In genomic region chr17:31331920-31332319, GRCm38 (mm10) we compare ENCODE assay signal across 28 mouse cellular contexts. TPM values are rescaled to one million over a fixed set of nuclear protein-coding genes. Genes with fewer than 3 reads are reported as not detected.
DNase-seq lines count a peak whose midpoint lies in the region; ATAC-seq and TF ChIP-seq lines count a peak whose summit lies in the region.
"Had no signal": no experiment of that assay in that cellular context is flagged by ENCODE, and none has a peak within 500 bp of the region (broad histone marks: within the 10 kb centered on the region; RNA-seq: fewer than 3 reads in every experiment).

No protein-coding gene starts in this region.

- no peak overlapping the region for H3K9ac ChIP-seq in liver, adult 2 months (ENCODE audit: low read depth, low read length)
- no peak overlapping the region for H3K9ac ChIP-seq in kidney, embryonic 16.5 days (replicated peaks; ENCODE audit: low read length)
- H3K9ac ChIP-seq: forebrain, embryonic 12.5 days; forebrain, postnatal 0 days; heart, embryonic 15.5 days; intestine, embryonic 15.5 days; limb, embryonic 15.5 days; midbrain, embryonic 13.5 days had no signal

- no peaks in the 10 kb centered on the region for H3K79me2 ChIP-seq in liver, adult 2 months (ENCODE audit: control insufficient read depth, insufficient read depth, low read length)

- no peak overlapping the region for H3K4me3 ChIP-seq in liver, adult 2 months (ENCODE audit: insufficient read depth, low read depth, low read length)
- H3K4me3 ChIP-seq in kidney, embryonic 16.5 days (ENCODE audit: low read length): no peak overlapping the region
- H3K4me3 ChIP-seq: erythroblast, embryonic 14.5 days; forebrain, embryonic 12.5 days; heart, embryonic 10.5 days; heart, embryonic 15.5 days; intestine, embryonic 15.5 days; limb, embryonic 15.5 days; midbrain, embryonic 13.5 days had no signal

- peak; percentile 36; the same call in 1 of the 2 replicates for ATAC-seq in kidney, embryonic 16.5 days (ENCODE audit: low FRiP score, low TSS enrichment)
- ATAC-seq: activated CD4-positive, CD25-positive, alpha-beta regulatory T cell, adult 4 months; forebrain, postnatal 0 days; hindbrain, embryonic 16.5 days; intestine, embryonic 15.5 days; midbrain, embryonic 13.5 days had no signal

- no peak for TF ChIP-seq CTCF in liver, adult 2 months (IDR thresholded peaks at IDR 0.05; ENCODE audit: low read depth, low read length)

- no peak for TF ChIP-seq POLR2A in liver, adult 2 months (IDR thresholded peaks at IDR 0.05; ENCODE audit: extremely low read depth, insufficient read depth, low read length)

- no peaks in the 10 kb centered on the region for H3K27me3 ChIP-seq in liver, adult 2 months (ENCODE audit: control insufficient read depth, insufficient read depth, low read length)
- H3K27me3 ChIP-seq in kidney, embryonic 16.5 days (ENCODE audit: insufficient read depth, low read length): no peaks in the 10 kb centered on the region
- H3K27me3 ChIP-seq: forebrain, embryonic 12.5 days; heart, embryonic 15.5 days; intestine, embryonic 15.5 days; limb, embryonic 15.5 days; midbrain, embryonic 13.5 days had no signal

- H3K4me2 ChIP-seq in kidney, embryonic 16.5 days (replicated peaks; ENCODE audit: low read depth, low read length): no peak overlapping the region
- H3K4me2 ChIP-seq: forebrain, embryonic 12.5 days; heart, embryonic 15.5 days; intestine, embryonic 15.5 days; limb, embryonic 15.5 days; midbrain, embryonic 13.5 days had no signal

- H3K27ac ChIP-seq in liver, adult 2 months (replicated peaks; ENCODE audit: insufficient read depth, low read depth, low read length): peak overlapping the region; percentile 65
- H3K27ac ChIP-seq in kidney, embryonic 16.5 days (ENCODE audit: low read length): 0 out of 2 replicates have a peak overlapping the region, but pooled peaks have one; percentile 33
- H3K27ac ChIP-seq: forebrain, embryonic 12.5 days; heart, embryonic 10.5 days; heart, embryonic 15.5 days; intestine, embryonic 15.5 days; limb, embryonic 15.5 days; macrophage; midbrain, embryonic 13.5 days had no signal

- no peaks in the 10 kb centered on the region for H3K36me3 ChIP-seq in liver, adult 2 months (ENCODE audit: control insufficient read depth, insufficient read depth, low read length)
- no peaks in the 10 kb centered on the region for H3K36me3 ChIP-seq in kidney, embryonic 16.5 days (ENCODE audit: insufficient read depth, low read length)
- H3K36me3 ChIP-seq: forebrain, embryonic 12.5 days; heart, embryonic 10.5 days; heart, embryonic 15.5 days; intestine, embryonic 15.5 days; limb, embryonic 15.5 days had no signal

- DNase-seq in liver, adult 2 months (ENCODE audit: extremely low read depth, low read depth, low spot score): peak; percentile 100
- DNase-seq in liver (no peak), adipocyte (ENCODE audit: low spot score) (peak; percentile 7)
- DNase-seq in kidney, postnatal 36 days: peak; percentile 67 to 71
- no peak for DNase-seq in gastrocnemius, postnatal 36 days
- no peak for DNase-seq in gastrocnemius, postnatal 10 days
- DNase-seq in layer of hippocampus, adult 9-11 months: no peak
- DNase-seq: adrenal gland, adult 8-10 months; cerebellum, adult 11 months; cerebellum, adult 9-11 months; forebrain, postnatal 0 days; gastrocnemius, postnatal 14 days; heart, adult 11 months; left cerebral cortex, postnatal 4 days; lung, adult 2 months; lung, postnatal 10 days had no signal

- intact Hi-C loops in gastrocnemius, postnatal 36 days (cut with DNase I): loop anchor here (5.0 kb wide), 1 partner anchor 160 kb away; no protein-coding TSS in a partner anchor

- H3K4me1 ChIP-seq in liver, adult 2 months (ENCODE audit: control insufficient read depth, insufficient read depth, low read length): peaks cover 3% of the 10 kb centered on the region; the same call in 1 of the 2 replicates
- H3K4me1 ChIP-seq in kidney, embryonic 16.5 days (ENCODE audit: insufficient read depth, low read length): peaks cover 11% of the 10 kb centered on the region
- H3K4me1 ChIP-seq: heart, embryonic 15.5 days; intestine, embryonic 15.5 days; limb, embryonic 15.5 days had no signal

- WGBS in liver, adult 2 months: 6% methylated on average over 3 of the region's 3 CpGs
- WGBS in kidney, embryonic 16.5 days: 52% methylated on average over 3 of the region's 3 CpGs

- no peaks in the 10 kb centered on the region for H3K9me3 ChIP-seq in kidney, embryonic 16.5 days (ENCODE audit: low read length)
- H3K9me3 ChIP-seq: forebrain, embryonic 12.5 days; heart, embryonic 10.5 days; heart, embryonic 15.5 days; intestine, embryonic 15.5 days; limb, embryonic 15.5 days; midbrain, embryonic 13.5 days had no signal

RNA-seq across cellular contexts. Expression of gene Slc37a1, which starts 45.3 kb away (rescaled TPM):
- total RNA-seq in liver, adult 2 months (2014; rRNA removed): 1.4 and 3.6 TPM in 2 replicates
- polyA plus RNA-seq in liver, adult 2 months (2012; rRNA removed): 1.8 and 4.7 TPM in 2 replicates
- 2.8 and 3.0 TPM in 2 replicates for polyA plus RNA-seq in kidney, embryonic 16.5 days (2015; fragmentation: Nextera tagmentation; extraction: Ambion mirVana)
- total RNA-seq in gastrocnemius, postnatal 36 days (2021): 1 to 10 TPM; 3.3 to 3.6 TPM
- total RNA-seq in gastrocnemius, postnatal 10 days (2021): 1 to 10 TPM; 2.4 to 2.6 TPM

RNA-seq across cellular contexts. Expression of gene Pde9a, which starts 54.1 kb away (rescaled TPM):
- 9.1 and 12.6 TPM in 2 replicates for total RNA-seq in liver, adult 2 months (2014; rRNA removed)
- 51.1 and 66.9 TPM in 2 replicates for polyA plus RNA-seq in liver, adult 2 months (2012; rRNA removed)
- polyA plus RNA-seq in kidney, embryonic 16.5 days (2015; fragmentation: Nextera tagmentation; extraction: Ambion mirVana): 34.9 and 36.5 TPM in 2 replicates
- 1 to 10 TPM; 1.5 to 2.5 TPM for total RNA-seq in gastrocnemius, postnatal 36 days (2021)
- total RNA-seq in gastrocnemius, postnatal 10 days (2021): 1 to 10 TPM; 4.7 to 5.8 TPM
- total RNA-seq: common myeloid progenitor, adult 5-6 weeks had no signal
- polyA plus RNA-seq: erythroblast, embryonic 14.5 days; macrophage had no signal

RNA-seq across cellular contexts. Expression of gene Rsph1, which starts 54.7 kb away (rescaled TPM):
- total RNA-seq in liver, adult 2 months (2014; rRNA removed): not detected in 2 replicates
- not detected in 2 replicates for polyA plus RNA-seq in liver, adult 2 months (2012; rRNA removed)
- 2.0 and 2.3 TPM in 2 replicates for polyA plus RNA-seq in kidney, embryonic 16.5 days (2015; fragmentation: Nextera tagmentation; extraction: Ambion mirVana)
- 1 to 10 TPM; 7.7 to 8.6 TPM for total RNA-seq in gastrocnemius, postnatal 36 days (2021)
- total RNA-seq in gastrocnemius, postnatal 10 days (2021): 1 to 10 TPM; 8.5 to 9.1 TPM
- total RNA-seq: common myeloid progenitor, adult 5-6 weeks had no signal
- polyA plus RNA-seq: erythroblast, embryonic 14.5 days had no signal

Comparison
In these comparisons a context has a peak if more than half of its experiments do, and no peak if none do; other contexts are left out.
1. DNase-seq: peak in liver, adult 2 months (single experiment), adipocyte (single experiment) and kidney, postnatal 36 days (2 of 2); none in liver (single experiment), gastrocnemius, postnatal 36 days (0 of 2), gastrocnemius, postnatal 10 days (single experiment) and layer of hippocampus, adult 9-11 months (single experiment).